Mouse (Mus musculus): ENCODE data around the gene Rpa1. TPM values are rescaled to one million over a fixed set of nuclear protein-coding genes. Genes with fewer than 3 reads are reported as not detected.
"Not testable (repeated sequence)": the region's sequence is repeated elsewhere in the genome, so short reads cannot be mapped to it uniquely, and the experiment has no call there.

Gene Rpa1
- polyA plus RNA-seq, 1 experiment from 2014 or later: 34.4 TPM

DNA sequence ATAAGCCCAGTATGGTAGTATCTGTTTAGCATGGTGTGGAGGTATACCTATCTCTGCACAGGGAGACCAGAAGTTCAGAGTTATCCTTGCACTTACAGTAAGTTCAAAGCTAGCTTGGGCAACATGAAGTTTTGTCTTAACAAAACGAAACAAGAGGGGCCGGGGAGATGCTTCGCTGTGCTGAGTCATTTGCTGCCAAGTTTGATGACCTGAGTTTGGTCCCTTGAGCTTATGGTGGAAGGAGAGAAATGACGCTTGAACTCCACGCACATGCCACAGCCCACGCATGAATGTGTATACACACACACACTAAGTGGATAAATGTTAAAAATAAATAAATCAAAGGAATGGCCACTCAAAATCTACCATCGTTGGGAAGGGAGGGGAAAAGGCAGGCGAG is 59.6 kb downstream of the Rpa1 start:
- no peaks in the 10 kb centered on the region for H3K36me3 ChIP-seq (ENCODE audit: control insufficient read depth, insufficient read depth)
- no peak for ATAC-seq
- 78% methylated on average over 8 of the region's 8 CpGs for WGBS
- H3K4me2 ChIP-seq (replicated peaks; ENCODE audit: low read depth): no peak overlapping the region
- no peaks in the 10 kb centered on the region for H3K9me3 ChIP-seq (ENCODE audit: control insufficient read depth)
- H3K4me3 ChIP-seq (ENCODE audit: low read depth, low read length): no peak overlapping the region
- peaks cover 16% of the 10 kb centered on the region; the same call in 1 of the 2 replicates for H3K27me3 ChIP-seq (replicated peaks; ENCODE audit: control insufficient read depth, insufficient read depth, low read length)
- H3K9ac ChIP-seq (ENCODE audit: low read depth, low read length): no peak overlapping the region
- H3K27ac ChIP-seq (ENCODE audit: low read depth, low read length): no peak overlapping the region
- H3K4me1 ChIP-seq (replicated peaks; ENCODE audit: control insufficient read depth, insufficient read depth, low read length): no peaks in the 10 kb centered on the region
- no peak for TF ChIP-seq CTCF (IDR thresholded peaks at IDR 0.05; ENCODE audit: low read depth)

DNA sequence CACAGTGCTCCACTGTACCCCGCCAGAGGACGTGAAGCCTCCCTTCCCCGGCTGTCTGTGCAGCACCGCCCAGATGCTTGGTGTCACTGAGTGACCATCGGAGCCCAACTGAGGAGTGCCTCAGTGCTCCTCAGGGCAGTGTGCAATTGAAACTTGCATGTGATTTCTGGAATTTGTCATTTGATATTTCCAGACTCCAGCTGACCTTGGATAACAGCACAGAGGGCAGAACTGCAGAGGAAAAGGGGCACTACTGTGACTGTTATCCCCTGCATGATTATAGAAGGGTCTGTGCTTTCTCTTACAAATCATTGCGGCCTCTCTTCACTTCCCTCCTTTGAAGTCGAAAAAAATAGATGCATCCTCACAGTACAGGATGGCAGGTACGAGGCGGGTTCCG is 60.2 kb downstream of the Rpa1 start:
- Histone ChIP-seq H3K27ac (ENCODE audit: low read depth, low read length) (no peak overlapping the region), H3K4me3 (ENCODE audit: low read depth, low read length) (no peak overlapping the region), H3K4me1 (replicated peaks; ENCODE audit: control insufficient read depth, insufficient read depth, low read length) (no peaks in the 10 kb centered on the region), H3K9ac (ENCODE audit: low read depth, low read length) (no peak overlapping the region), H3K9me3 (ENCODE audit: control insufficient read depth) (no peaks in the 10 kb centered on the region), H3K36me3 (ENCODE audit: control insufficient read depth, insufficient read depth) (no peaks in the 10 kb centered on the region), H3K4me2 (replicated peaks; ENCODE audit: low read depth) (no peak overlapping the region), H3K27me3 (replicated peaks; ENCODE audit: control insufficient read depth, insufficient read depth, low read length) (peaks cover 22% of the 10 kb centered on the region)
- no peak for TF ChIP-seq CTCF (IDR thresholded peaks at IDR 0.05; ENCODE audit: low read depth)
- 82% methylated on average over 10 of the region's 10 CpGs for WGBS
- no peak for ATAC-seq

GRCm38 (mm10) chr11:75286868-75287267 is 61.3 kb downstream of the Rpa1 start:
- H3K27me3 ChIP-seq (replicated peaks; ENCODE audit: control insufficient read depth, insufficient read depth, low read length): peaks cover 16% of the 10 kb centered on the region
- no peaks in the 10 kb centered on the region for H3K36me3 ChIP-seq (ENCODE audit: control insufficient read depth, insufficient read depth)
- no peak overlapping the region for H3K4me2 ChIP-seq (replicated peaks; ENCODE audit: low read depth)
- 91% methylated on average over 4 of the region's 4 CpGs for WGBS
- no peak overlapping the region for H3K4me3 ChIP-seq (ENCODE audit: low read depth, low read length)
- ATAC-seq: no peak
- H3K9me3 ChIP-seq (ENCODE audit: control insufficient read depth): no peaks in the 10 kb centered on the region
- H3K4me1 ChIP-seq (replicated peaks; ENCODE audit: control insufficient read depth, insufficient read depth, low read length): no peaks in the 10 kb centered on the region
- no peak overlapping the region for H3K27ac ChIP-seq (ENCODE audit: low read depth, low read length)
- no peak for TF ChIP-seq CTCF (IDR thresholded peaks at IDR 0.05; ENCODE audit: low read depth)
- no peak overlapping the region for H3K9ac ChIP-seq (ENCODE audit: low read depth, low read length)

DNA sequence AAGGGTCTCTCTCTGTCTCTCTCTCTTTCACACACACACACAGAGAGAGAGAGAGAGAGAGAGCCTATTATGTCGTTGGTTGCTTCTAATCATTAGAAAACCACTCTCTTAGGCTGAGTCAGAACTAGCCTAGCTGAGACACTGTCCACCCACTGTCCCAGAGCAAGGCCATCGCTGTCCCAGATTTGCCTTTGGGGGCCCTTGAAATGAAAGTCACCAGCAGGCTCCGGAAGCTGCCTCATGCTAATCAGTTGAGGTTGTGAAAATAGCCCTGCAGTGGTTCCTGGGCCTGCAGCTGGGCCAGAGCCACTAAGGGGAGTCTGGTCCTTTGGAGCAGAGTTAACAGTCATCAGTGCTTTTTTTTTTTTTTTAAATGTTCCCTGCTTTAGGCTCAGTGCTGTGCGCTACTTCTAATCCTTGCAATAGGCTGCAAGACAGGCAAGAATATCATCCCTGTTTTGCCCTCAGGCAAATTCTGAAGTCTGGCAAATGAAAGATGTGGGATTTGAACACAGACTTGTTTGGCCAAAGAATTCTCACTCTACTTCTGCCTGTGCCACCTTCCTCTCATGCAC is 62.1 kb downstream of the Rpa1 start:
- Histone ChIP-seq H3K4me3 (ENCODE audit: low read depth, low read length) (no peak overlapping the region), H3K4me2 (replicated peaks; ENCODE audit: low read depth) (no peak overlapping the region), H3K9me3 (ENCODE audit: control insufficient read depth) (no peaks in the 10 kb centered on the region), H3K4me1 (replicated peaks; ENCODE audit: control insufficient read depth, insufficient read depth, low read length) (no peaks in the 10 kb centered on the region), H3K9ac (ENCODE audit: low read depth, low read length) (no peak overlapping the region), H3K36me3 (ENCODE audit: control insufficient read depth, insufficient read depth) (no peaks in the 10 kb centered on the region), H3K27me3 (replicated peaks; ENCODE audit: control insufficient read depth, insufficient read depth, low read length) (peaks cover 20% of the 10 kb centered on the region), H3K27ac (ENCODE audit: low read depth, low read length) (no peak overlapping the region)
- TF ChIP-seq CTCF (IDR thresholded peaks at IDR 0.05; ENCODE audit: low read depth): no peak
- ATAC-seq: no peak
- 56% methylated on average over 4 of the region's 4 CpGs for WGBS

DNA sequence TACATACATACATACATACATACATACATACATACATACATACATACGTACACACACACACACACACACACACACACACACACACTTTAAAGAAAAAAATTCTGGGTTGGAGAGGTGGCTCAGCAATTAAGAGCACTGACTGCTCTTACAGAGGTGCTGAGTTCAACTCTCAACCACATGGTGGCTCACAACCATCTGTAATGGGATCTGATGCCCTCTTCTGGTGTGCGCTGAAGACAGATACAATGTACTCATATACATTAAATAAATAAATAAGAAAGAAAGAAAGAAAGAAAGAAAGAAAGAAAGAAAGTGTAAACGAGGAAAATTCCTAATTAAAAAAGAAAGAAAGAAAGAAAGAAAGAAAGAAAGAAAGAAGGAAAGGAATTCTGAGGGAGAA is 64.3 kb downstream of the Rpa1 start:
- WGBS: 63% methylated on average over 3 of the region's 3 CpGs

DNA sequence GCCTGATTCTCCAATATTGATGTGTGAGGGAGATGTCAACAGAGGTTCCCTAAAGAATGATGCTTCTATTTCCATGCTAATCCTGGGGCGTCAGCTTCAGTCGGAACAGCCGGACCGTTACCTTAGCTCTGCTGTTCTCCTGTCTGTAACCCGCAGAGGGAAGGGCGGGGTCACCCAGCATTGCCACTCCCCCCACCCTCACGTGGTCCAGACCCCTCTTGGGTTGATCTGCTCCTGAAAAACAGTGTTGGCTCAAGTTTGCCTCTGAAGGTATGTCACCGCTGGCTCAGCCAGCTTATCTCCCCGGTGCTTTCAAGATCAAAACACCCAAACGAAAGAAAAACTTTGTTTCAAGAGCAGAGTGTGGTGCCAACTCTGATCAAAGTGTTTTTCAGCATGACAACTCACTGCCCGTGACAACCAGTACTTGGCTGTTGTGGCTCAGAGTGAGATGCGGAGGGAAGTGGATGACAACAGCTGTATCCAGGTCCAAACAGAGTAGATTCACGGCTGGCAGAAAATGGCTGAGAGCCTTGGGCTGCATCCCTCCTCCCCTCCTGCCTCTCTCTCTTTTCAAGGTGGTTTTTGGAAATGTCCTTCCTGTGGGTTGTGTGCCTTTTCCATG is 65.5 kb downstream of the Rpa1 start:
- Histone ChIP-seq H3K9me3 (ENCODE audit: control insufficient read depth) (no peaks in the 10 kb centered on the region), H3K4me2 (replicated peaks; ENCODE audit: low read depth) (peak overlapping the region; percentile 48; the same call in 1 of the 2 replicates), H3K4me3 (ENCODE audit: low read depth, low read length) (no peak overlapping the region), H3K9ac (ENCODE audit: low read depth, low read length) (no peak overlapping the region), H3K4me1 (replicated peaks; ENCODE audit: control insufficient read depth, insufficient read depth, low read length) (peaks cover 4% of the 10 kb centered on the region; the same call in 1 of the 2 replicates), H3K36me3 (ENCODE audit: control insufficient read depth, insufficient read depth) (no peaks in the 10 kb centered on the region), H3K27me3 (replicated peaks; ENCODE audit: control insufficient read depth, insufficient read depth, low read length) (peaks cover 27% of the 10 kb centered on the region), H3K27ac (ENCODE audit: low read depth, low read length) (no peak overlapping the region)
- no peak for ATAC-seq
- WGBS: 18% methylated on average over 13 of the region's 13 CpGs
- no peak for TF ChIP-seq CTCF (IDR thresholded peaks at IDR 0.05; ENCODE audit: low read depth)

More for the DNA sequence above, 64.3 kb downstream of the Rpa1 start:
- not testable (repeated sequence) for H3K4me3 ChIP-seq (ENCODE audit: low read depth, low read length); H3K9me3 ChIP-seq (ENCODE audit: control insufficient read depth); H3K27ac ChIP-seq (ENCODE audit: low read depth, low read length); H3K4me1 ChIP-seq (replicated peaks; ENCODE audit: control insufficient read depth, insufficient read depth, low read length); H3K4me2 ChIP-seq (replicated peaks; ENCODE audit: low read depth); H3K36me3 ChIP-seq (ENCODE audit: control insufficient read depth, insufficient read depth); H3K9ac ChIP-seq (ENCODE audit: low read depth, low read length); ATAC-seq
- H3K27me3 ChIP-seq (replicated peaks; ENCODE audit: control insufficient read depth, insufficient read depth, low read length): peaks cover 27% of the 10 kb centered on the region
- 0 out of 2 replicates have a peak, but pooled peaks have one; percentile 10 for TF ChIP-seq CTCF (IDR thresholded peaks at IDR 0.05; ENCODE audit: low read depth)

All from intestine, postnatal 0 days (tissue).